Mouse (Mus musculus) megakaryocyte, embryonic 14.5 days (primary cell): ENCODE measurements at regions not wholly inside any gene's neighbourhood (a gene's known extent, or its start where the extent isn't known, plus 50 kb on each side); places are given as distances from the start of the nearest gene placed in this dataset.
"Not testable (repeated sequence)": the region's sequence is repeated elsewhere in the genome, so short reads cannot be mapped to it uniquely, and the experiment has no call there.

ENCODE experiments used
- H3K27me3 ChIP-seq: replicated peaks from 2 replicates; pipeline ENCODE3; 2012; ENCODE audit warnings: inconsistent platforms
- H3K36me3 ChIP-seq: replicated peaks from 2 replicates; pipeline ENCODE3; 2012; ENCODE audit warnings: low read length, inconsistent platforms, mixed read lengths
- H3K4me1 ChIP-seq: 2 replicates; pipeline ENCODE4 v1.6.1; 2012; ENCODE audit warnings: inconsistent platforms
- H3K4me3 ChIP-seq: replicated peaks from 2 replicates; pipeline ENCODE3; 2012; ENCODE audit warnings: moderate library complexity, mild to moderate bottlenecking, inconsistent platforms
- H3K9me3 ChIP-seq: 2 replicates; pipeline ENCODE4 v1.6.1; 2012; ENCODE audit warnings: inconsistent platforms
- FLI1 ChIP-seq: IDR thresholded peaks from 2 replicates; pipeline ENCODE4 v1.6.1; 2012; ENCODE audit warnings: low read length, inconsistent platforms, mixed read lengths
- GATA1 ChIP-seq: IDR thresholded peaks from 3 replicates; pipeline ENCODE4 v1.6.1; 2012; ENCODE audit warnings: mixed read lengths, low read length, inconsistent platforms, borderline replicate concordance

GRCm38 (mm10) chr11:93655602-93656239 is 229.8 kb downstream of the Utp18 start:
- H3K27me3 ChIP-seq = no peaks in the 10 kb centered on the region
- TF ChIP-seq GATA1 (no peak), FLI1 (no peak)

GRCm38 (mm10) chr11:93653401-93653800 is 232.2 kb downstream of the Utp18 start:
- no peak for TF ChIP-seq GATA1
- no peak for TF ChIP-seq FLI1
- Histone ChIP-seq H3K4me1 (no peaks in the 10 kb centered on the region), H3K4me3 (no peak overlapping the region), H3K9me3 (peaks cover 28% of the 10 kb centered on the region), H3K36me3 (no peaks in the 10 kb centered on the region), H3K27me3 (no peaks in the 10 kb centered on the region)

More at GRCm38 (mm10) chr11:93655602-93656239, 229.8 kb downstream of the Utp18 start:
- Histone ChIP-seq H3K9me3 (peaks cover 9% of the 10 kb centered on the region; the same call in 1 of the 2 replicates), H3K4me3 (no peak overlapping the region), H3K36me3 (no peaks in the 10 kb centered on the region), H3K4me1 (no peaks in the 10 kb centered on the region)

GRCm38 (mm10) chr11:93651966-93652365 is 233.6 kb downstream of the Utp18 start:
- H3K9me3 ChIP-seq = peaks cover 29% of the 10 kb centered on the region
- H3K4me1 ChIP-seq, H3K27me3 ChIP-seq, H3K36me3 ChIP-seq, H3K4me3 ChIP-seq: not testable (repeated sequence)
